Mouse (Mus musculus): ENCODE measurements around the gene Fbxo47. TPM values are rescaled to one million over a fixed set of nuclear protein-coding genes. Genes with fewer than 3 reads are reported as not detected.

Fbxo47 gene
- polyA plus RNA-seq, 1 experiment from 2014 or later = 1.0 TPM

- H3K36me3 ChIP-seq (ENCODE audit: control insufficient read depth, insufficient read depth, low read length) = no peaks in the 10 kb centered on the region
- H3K9me3 ChIP-seq (ENCODE audit: control insufficient read depth, low read length) = no peaks in the 10 kb centered on the region
- WGBS = 38% methylated on average over 5 of the region's 5 CpGs
- H3K27ac ChIP-seq (ENCODE audit: low read depth, low read length) = 0 out of 2 replicates have a peak overlapping the region, but pooled peaks have one; percentile 47
- no peak for DNase-seq (ENCODE audit: low spot score)
- no peak overlapping the region for H3K4me2 ChIP-seq (replicated peaks; ENCODE audit: low read depth, low read length)
- H3K4me1 ChIP-seq (replicated peaks; ENCODE audit: control insufficient read depth, insufficient read depth, low read length) = peaks cover 25% of the 10 kb centered on the region
- no peak for ATAC-seq (ENCODE audit: low FRiP score)
- no peaks in the 10 kb centered on the region for H3K27me3 ChIP-seq (ENCODE audit: control insufficient read depth, insufficient read depth, low read length)
- H3K9ac ChIP-seq (ENCODE audit: low read depth, low read length) = no peak overlapping the region
- H3K4me3 ChIP-seq (ENCODE audit: low read depth, low read length) = no peak overlapping the region
These were observed 66.6 kb downstream of the Fbxo47 start for GRCm38 (mm10) chr11:97817379-97817778.

GRCm38 (mm10) chr11:97816916-97817315 is 67.0 kb downstream of the Fbxo47 start:
- DNase-seq (ENCODE audit: low spot score) (no peak), ATAC-seq (ENCODE audit: low FRiP score) (no peak)
- H3K4me3 ChIP-seq (ENCODE audit: low read depth, low read length) = no peak overlapping the region
- H3K36me3 ChIP-seq (ENCODE audit: control insufficient read depth, insufficient read depth, low read length) = no peaks in the 10 kb centered on the region
- H3K27ac ChIP-seq (ENCODE audit: low read depth, low read length) = no peak overlapping the region
- H3K27me3 ChIP-seq (ENCODE audit: control insufficient read depth, insufficient read depth, low read length) = no peaks in the 10 kb centered on the region
- H3K9me3 ChIP-seq (ENCODE audit: control insufficient read depth, low read length) = no peaks in the 10 kb centered on the region
- H3K4me1 ChIP-seq (replicated peaks; ENCODE audit: control insufficient read depth, insufficient read depth, low read length) = peaks cover 28% of the 10 kb centered on the region
- H3K9ac ChIP-seq (ENCODE audit: low read depth, low read length) = no peak overlapping the region
- WGBS = 57% methylated on average over 9 of the region's 9 CpGs
- no peak overlapping the region for H3K4me2 ChIP-seq (replicated peaks; ENCODE audit: low read depth, low read length)

GRCm38 (mm10) chr11:97816176-97816575 is 67.8 kb downstream of the Fbxo47 start:
- no peak overlapping the region for H3K9ac ChIP-seq (ENCODE audit: low read depth, low read length)
- no peaks in the 10 kb centered on the region for H3K36me3 ChIP-seq (ENCODE audit: control insufficient read depth, insufficient read depth, low read length)
- DNase-seq (ENCODE audit: low spot score) (no peak), ATAC-seq (ENCODE audit: low FRiP score) (no peak)
- H3K4me2 ChIP-seq (replicated peaks; ENCODE audit: low read depth, low read length) = no peak overlapping the region
- H3K4me3 ChIP-seq (ENCODE audit: low read depth, low read length) = no peak overlapping the region
- no peaks in the 10 kb centered on the region for H3K9me3 ChIP-seq (ENCODE audit: control insufficient read depth, low read length)
- WGBS = 79% methylated on average over 5 of the region's 5 CpGs
- H3K4me1 ChIP-seq (replicated peaks; ENCODE audit: control insufficient read depth, insufficient read depth, low read length) = peaks cover 34% of the 10 kb centered on the region
- no peak overlapping the region for H3K27ac ChIP-seq (ENCODE audit: low read depth, low read length)
- no peaks in the 10 kb centered on the region for H3K27me3 ChIP-seq (ENCODE audit: control insufficient read depth, insufficient read depth, low read length)

- WGBS = 76% methylated on average over 11 of the region's 11 CpGs
- H3K36me3 ChIP-seq (ENCODE audit: control insufficient read depth, insufficient read depth, low read length) = no peaks in the 10 kb centered on the region
- 0 out of 2 replicates have a peak overlapping the region, but pooled peaks have one; percentile 0 for H3K27ac ChIP-seq (ENCODE audit: low read depth, low read length)
- no peaks in the 10 kb centered on the region for H3K9me3 ChIP-seq (ENCODE audit: control insufficient read depth, low read length)
- H3K4me2 ChIP-seq (replicated peaks; ENCODE audit: low read depth, low read length) = no peak overlapping the region
- H3K27me3 ChIP-seq (ENCODE audit: control insufficient read depth, insufficient read depth, low read length) = no peaks in the 10 kb centered on the region
- H3K4me1 ChIP-seq (replicated peaks; ENCODE audit: control insufficient read depth, insufficient read depth, low read length) = peaks cover 34% of the 10 kb centered on the region
- DNase-seq (ENCODE audit: low spot score) (no peak), ATAC-seq (ENCODE audit: low FRiP score) (no peak)
- no peak overlapping the region for H3K4me3 ChIP-seq (ENCODE audit: low read depth, low read length)
- H3K9ac ChIP-seq (ENCODE audit: low read depth, low read length) = no peak overlapping the region
These were observed 68.2 kb downstream of the Fbxo47 start for GRCm38 (mm10) chr11:97815736-97816135.

- peaks cover 38% of the 10 kb centered on the region for H3K4me1 ChIP-seq (replicated peaks; ENCODE audit: control insufficient read depth, insufficient read depth, low read length)
- no peaks in the 10 kb centered on the region for H3K27me3 ChIP-seq (ENCODE audit: control insufficient read depth, insufficient read depth, low read length)
- H3K4me2 ChIP-seq (replicated peaks; ENCODE audit: low read depth, low read length) = no peak overlapping the region
- peak overlapping the region; percentile 89 for H3K27ac ChIP-seq (ENCODE audit: low read depth, low read length)
- no peaks in the 10 kb centered on the region for H3K9me3 ChIP-seq (ENCODE audit: control insufficient read depth, low read length)
- 0 out of 2 replicates have a peak, but pooled peaks cover 1% of the 10 kb centered on the region for H3K36me3 ChIP-seq (ENCODE audit: control insufficient read depth, insufficient read depth, low read length)
- ATAC-seq (ENCODE audit: low FRiP score) = no peak
- H3K4me3 ChIP-seq (ENCODE audit: low read depth, low read length) = no peak overlapping the region
- H3K9ac ChIP-seq (ENCODE audit: low read depth, low read length) = no peak overlapping the region
- DNase-seq (ENCODE audit: low spot score) = no peak
- WGBS = 82% methylated on average over 16 of the region's 17 CpGs
These were observed 70.0 kb downstream of the Fbxo47 start for GRCm38 (mm10) chr11:97813746-97814515.

- H3K27ac ChIP-seq (ENCODE audit: low read depth, low read length) = peak overlapping the region; percentile 89
- no peak overlapping the region for H3K4me3 ChIP-seq (ENCODE audit: low read depth, low read length)
- DNase-seq (ENCODE audit: low spot score) (no peak), ATAC-seq (ENCODE audit: low FRiP score) (peak; percentile 22; the same call in 1 of the 2 replicates)
- H3K4me2 ChIP-seq (replicated peaks; ENCODE audit: low read depth, low read length) = peak overlapping the region; percentile 28
- 60% methylated on average over 7 of the region's 7 CpGs for WGBS
- peak overlapping the region; percentile 45 for H3K9ac ChIP-seq (ENCODE audit: low read depth, low read length)
- H3K4me1 ChIP-seq (replicated peaks; ENCODE audit: control insufficient read depth, insufficient read depth, low read length) = peaks cover 37% of the 10 kb centered on the region
- no peaks in the 10 kb centered on the region for H3K9me3 ChIP-seq (ENCODE audit: control insufficient read depth, low read length)
- no peaks in the 10 kb centered on the region for H3K27me3 ChIP-seq (ENCODE audit: control insufficient read depth, insufficient read depth, low read length)
- 0 out of 2 replicates have a peak, but pooled peaks cover 3% of the 10 kb centered on the region for H3K36me3 ChIP-seq (ENCODE audit: control insufficient read depth, insufficient read depth, low read length)
These were observed 70.9 kb downstream of the Fbxo47 start for GRCm38 (mm10) chr11:97813085-97813484.

GRCm38 (mm10) chr11:97812491-97812921 is 71.4 kb downstream of the Fbxo47 start:
- Histone ChIP-seq H3K4me2 (replicated peaks; ENCODE audit: low read depth, low read length) (peak overlapping the region; percentile 28), H3K9me3 (ENCODE audit: control insufficient read depth, low read length) (no peaks in the 10 kb centered on the region), H3K27me3 (ENCODE audit: control insufficient read depth, insufficient read depth, low read length) (no peaks in the 10 kb centered on the region), H3K27ac (ENCODE audit: low read depth, low read length) (peak overlapping the region; percentile 89), H3K4me1 (replicated peaks; ENCODE audit: control insufficient read depth, insufficient read depth, low read length) (peaks cover 37% of the 10 kb centered on the region), H3K9ac (ENCODE audit: low read depth, low read length) (peak overlapping the region; percentile 45), H3K4me3 (ENCODE audit: low read depth, low read length) (no peak overlapping the region), H3K36me3 (ENCODE audit: control insufficient read depth, insufficient read depth, low read length) (0 out of 2 replicates have a peak, but pooled peaks cover 3% of the 10 kb centered on the region)
- ATAC-seq (ENCODE audit: low FRiP score) = peak; percentile 87
- peak; percentile 75 for DNase-seq (ENCODE audit: low spot score)
- WGBS = 16% methylated on average over 3 of the region's 3 CpGs

GRCm38 (mm10) chr11:97811569-97812362 is 72.2 kb downstream of the Fbxo47 start:
- H3K4me1 ChIP-seq (replicated peaks; ENCODE audit: control insufficient read depth, insufficient read depth, low read length) = peaks cover 37% of the 10 kb centered on the region
- peak overlapping the region; percentile 89 for H3K27ac ChIP-seq (ENCODE audit: low read depth, low read length)
- no peaks in the 10 kb centered on the region for H3K9me3 ChIP-seq (ENCODE audit: control insufficient read depth, low read length)
- H3K36me3 ChIP-seq (ENCODE audit: control insufficient read depth, insufficient read depth, low read length) = 0 out of 2 replicates have a peak, but pooled peaks cover 5% of the 10 kb centered on the region
- ATAC-seq (ENCODE audit: low FRiP score) (peak; percentile 23), DNase-seq (ENCODE audit: low spot score) (peak; percentile 29)
- no peak overlapping the region for H3K4me3 ChIP-seq (ENCODE audit: low read depth, low read length)
- H3K4me2 ChIP-seq (replicated peaks; ENCODE audit: low read depth, low read length) = no peak overlapping the region; the same call in 1 of the 2 replicates
- H3K27me3 ChIP-seq (ENCODE audit: control insufficient read depth, insufficient read depth, low read length) = no peaks in the 10 kb centered on the region
- 28% methylated on average over 12 of the region's 13 CpGs for WGBS
- H3K9ac ChIP-seq (ENCODE audit: low read depth, low read length) = peak overlapping the region; percentile 45; the same call in 1 of the 2 replicates

Data from hindbrain, embryonic 11.5 days (tissue).